Mouse (Mus musculus): ENCODE results near the gene Sco2. TPM values are rescaled to one million over a fixed set of nuclear protein-coding genes. Genes with fewer than 3 reads are reported as not detected.
A peak's percentile ranks its signal among the peaks of the same experiment; 100 is the strongest.

Sco2 gene
- polyA plus RNA-seq, 1 experiment: 43.3 TPM

- no peak overlapping the region for H3K27ac ChIP-seq (ENCODE audit: control insufficient read depth, insufficient read depth, low read length)
- no peaks in the 10 kb centered on the region for H3K36me3 ChIP-seq (ENCODE audit: control insufficient read depth, insufficient read depth, low read length)
- TF ChIP-seq CTCF (IDR thresholded peaks at IDR 0.05; ENCODE audit: borderline replicate concordance, control insufficient read depth, extremely low read depth, insufficient read depth, low read length, poor library complexity) (no peak), POLR2A (IDR thresholded peaks at IDR 0.05; ENCODE audit: control insufficient read depth, extremely low read depth, insufficient read depth, low read length, poor library complexity) (no peak)
- H3K4me1 ChIP-seq (replicated peaks; ENCODE audit: control insufficient read depth, insufficient read depth, low read length): peaks cover 24% of the 10 kb centered on the region
- DNase-seq: peak; percentile 38
- no peaks in the 10 kb centered on the region for H3K27me3 ChIP-seq (ENCODE audit: control insufficient read depth, insufficient read depth, low read length)
- H3K4me3 ChIP-seq (ENCODE audit: control insufficient read depth, insufficient read depth, low read length): peak overlapping the region; percentile 72
- 4% methylated on average over 10 of the region's 10 CpGs for WGBS
Observed at GRCm38 (mm10) chr15:89379429-89379828, 5.8 kb upstream of the Sco2 start.

GRCm38 (mm10) chr15:89378831-89379401, 5.3 kb upstream of the Sco2 start, which contains the start of gene Odf3b:
Gene Odf3b (minus strand): TSS chr15:89379282.
- WGBS: 2% methylated on average over 33 of the region's 33 CpGs
- peak within 1 kb of the TSS; percentile 72 for H3K4me3 ChIP-seq (ENCODE audit: control insufficient read depth, insufficient read depth, low read length)
- DNase-seq: peak; percentile 50
- H3K36me3 ChIP-seq (ENCODE audit: control insufficient read depth, insufficient read depth, low read length): no peaks in the 10 kb centered on the region
- H3K27ac ChIP-seq (ENCODE audit: control insufficient read depth, insufficient read depth, low read length): no peak within 1 kb of the TSS
- TF ChIP-seq CTCF (IDR thresholded peaks at IDR 0.05; ENCODE audit: borderline replicate concordance, control insufficient read depth, extremely low read depth, insufficient read depth, low read length, poor library complexity): no peak
- peak; percentile 37; the same call in 1 of the 2 replicates for TF ChIP-seq POLR2A (IDR thresholded peaks at IDR 0.05; ENCODE audit: control insufficient read depth, extremely low read depth, insufficient read depth, low read length, poor library complexity)
- no peaks in the 10 kb centered on the region for H3K27me3 ChIP-seq (ENCODE audit: control insufficient read depth, insufficient read depth, low read length)
- H3K4me1 ChIP-seq (replicated peaks; ENCODE audit: control insufficient read depth, insufficient read depth, low read length): peaks cover 26% of the 10 kb centered on the region

DNA sequence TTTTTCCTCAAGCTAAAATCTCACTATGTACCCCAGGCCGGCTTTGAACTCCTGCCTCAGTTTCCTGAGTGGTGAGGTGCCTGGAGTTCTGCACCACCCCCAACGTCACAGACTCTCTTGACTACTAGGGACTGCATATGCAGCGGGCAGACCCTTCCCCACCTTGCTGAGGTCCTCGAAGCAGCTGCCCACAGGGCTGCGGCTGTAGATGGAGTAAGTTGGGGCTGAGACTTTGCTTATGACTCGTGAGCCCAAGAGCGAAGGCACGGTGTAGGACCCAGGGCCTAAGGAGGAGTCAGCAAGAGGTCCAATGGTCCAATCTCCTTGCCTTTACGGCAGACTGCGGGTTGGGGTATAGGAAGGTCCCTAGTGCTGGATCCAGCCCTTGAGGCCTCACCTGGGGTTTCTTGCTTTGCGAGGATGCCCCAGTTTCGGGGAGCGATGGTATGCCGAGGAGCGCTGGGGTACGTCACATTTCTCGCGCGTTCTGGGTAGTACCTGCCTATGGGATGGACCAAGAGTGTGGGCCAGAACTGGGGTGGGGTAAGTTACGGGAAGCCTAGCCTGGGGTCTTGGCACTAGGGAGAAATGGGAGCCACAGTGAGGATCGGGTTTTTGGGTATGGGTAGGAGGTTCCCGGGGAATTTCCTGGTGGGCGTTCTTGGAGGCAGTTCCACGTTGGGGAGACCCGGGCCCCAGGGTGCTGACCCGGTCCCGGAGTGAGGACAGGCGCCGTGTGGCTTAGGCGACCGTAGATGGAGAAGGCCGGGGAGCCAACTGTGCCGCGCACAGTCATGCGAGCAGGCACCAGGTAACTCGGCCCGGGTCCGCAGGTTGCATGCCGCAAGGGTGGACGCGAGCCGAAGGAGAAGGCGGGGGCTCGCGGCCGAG, 4.5 kb upstream of the Sco2 start:
- peak overlapping the region; percentile 72 for H3K4me3 ChIP-seq (ENCODE audit: control insufficient read depth, insufficient read depth, low read length)
- H3K27ac ChIP-seq (ENCODE audit: control insufficient read depth, insufficient read depth, low read length): no peak overlapping the region
- 21% methylated on average over 46 of the region's 46 CpGs for WGBS
- TF ChIP-seq CTCF (IDR thresholded peaks at IDR 0.05; ENCODE audit: borderline replicate concordance, control insufficient read depth, extremely low read depth, insufficient read depth, low read length, poor library complexity) (no peak), POLR2A (IDR thresholded peaks at IDR 0.05; ENCODE audit: control insufficient read depth, extremely low read depth, insufficient read depth, low read length, poor library complexity) (no peak; the same call in 1 of the 2 replicates)
- H3K36me3 ChIP-seq (ENCODE audit: control insufficient read depth, insufficient read depth, low read length): no peaks in the 10 kb centered on the region
- peaks cover 28% of the 10 kb centered on the region for H3K4me1 ChIP-seq (replicated peaks; ENCODE audit: control insufficient read depth, insufficient read depth, low read length)
- H3K27me3 ChIP-seq (ENCODE audit: control insufficient read depth, insufficient read depth, low read length): no peaks in the 10 kb centered on the region
- DNase-seq: no peak

DNA sequence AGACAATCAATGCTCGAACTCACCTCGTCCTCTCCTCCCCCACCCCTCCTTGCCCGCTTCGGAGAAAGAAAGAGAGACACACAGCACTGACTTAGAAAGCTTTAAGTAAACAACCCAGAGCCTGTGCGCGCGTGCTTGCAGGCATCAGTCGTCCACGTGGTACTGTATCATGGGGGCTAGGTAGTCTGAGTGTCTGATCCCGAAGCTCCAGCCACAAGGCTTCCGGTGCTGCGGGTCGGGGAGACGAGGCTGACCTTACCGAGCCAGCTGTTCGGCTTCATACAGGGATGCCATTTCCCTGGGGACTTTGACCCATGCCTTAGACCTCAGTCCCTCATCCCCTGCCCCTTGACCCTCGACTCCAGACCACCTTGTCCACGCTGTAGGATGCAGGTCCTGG, 3.7 kb upstream of the Sco2 start:
- no peak overlapping the region for H3K27ac ChIP-seq (ENCODE audit: control insufficient read depth, insufficient read depth, low read length)
- TF ChIP-seq POLR2A (IDR thresholded peaks at IDR 0.05; ENCODE audit: control insufficient read depth, extremely low read depth, insufficient read depth, low read length, poor library complexity): peak; percentile 15; the same call in 1 of the 2 replicates
- no peak for TF ChIP-seq CTCF (IDR thresholded peaks at IDR 0.05; ENCODE audit: borderline replicate concordance, control insufficient read depth, extremely low read depth, insufficient read depth, low read length, poor library complexity)
- H3K36me3 ChIP-seq (ENCODE audit: control insufficient read depth, insufficient read depth, low read length): no peaks in the 10 kb centered on the region
- peaks cover 32% of the 10 kb centered on the region for H3K4me1 ChIP-seq (replicated peaks; ENCODE audit: control insufficient read depth, insufficient read depth, low read length)
- 41% methylated on average over 18 of the region's 18 CpGs for WGBS
- no peak overlapping the region for H3K4me3 ChIP-seq (ENCODE audit: control insufficient read depth, insufficient read depth, low read length)
- DNase-seq: no peak
- no peaks in the 10 kb centered on the region for H3K27me3 ChIP-seq (ENCODE audit: control insufficient read depth, insufficient read depth, low read length)

GRCm38 (mm10) chr15:89376957-89377356, 3.3 kb upstream of the Sco2 start, which contains the start of gene Tymp:
Gene Tymp (minus strand): TSS chr15:89377039.
- Histone ChIP-seq H3K36me3 (ENCODE audit: control insufficient read depth, insufficient read depth, low read length) (peaks cover under 1% of the 10 kb centered on the region; the same call in 1 of the 2 replicates), H3K4me1 (replicated peaks; ENCODE audit: control insufficient read depth, insufficient read depth, low read length) (peaks cover 32% of the 10 kb centered on the region), H3K4me3 (ENCODE audit: control insufficient read depth, insufficient read depth, low read length) (no peak within 1 kb of the TSS), H3K27ac (ENCODE audit: control insufficient read depth, insufficient read depth, low read length) (no peak within 1 kb of the TSS), H3K27me3 (ENCODE audit: control insufficient read depth, insufficient read depth, low read length) (no peaks in the 10 kb centered on the region)
- no peak for DNase-seq
- 91% methylated on average over 16 of the region's 16 CpGs for WGBS
- TF ChIP-seq CTCF (IDR thresholded peaks at IDR 0.05; ENCODE audit: borderline replicate concordance, control insufficient read depth, extremely low read depth, insufficient read depth, low read length, poor library complexity) (no peak), POLR2A (IDR thresholded peaks at IDR 0.05; ENCODE audit: control insufficient read depth, extremely low read depth, insufficient read depth, low read length, poor library complexity) (no peak)

GRCm38 (mm10) chr15:89376040-89376439, 2.4 kb upstream of the Sco2 start:
- 96% methylated on average over 7 of the region's 7 CpGs for WGBS
- no peak for DNase-seq
- no peak overlapping the region for H3K4me3 ChIP-seq (ENCODE audit: control insufficient read depth, insufficient read depth, low read length)

More at GRCm38 (mm10) chr15:89376040-89376439, 2.4 kb upstream of the Sco2 start:
- Histone ChIP-seq H3K4me1 (replicated peaks; ENCODE audit: control insufficient read depth, insufficient read depth, low read length) (peaks cover 32% of the 10 kb centered on the region), H3K36me3 (ENCODE audit: control insufficient read depth, insufficient read depth, low read length) (peaks cover 5% of the 10 kb centered on the region; the same call in 1 of the 2 replicates), H3K27ac (ENCODE audit: control insufficient read depth, insufficient read depth, low read length) (no peak overlapping the region), H3K27me3 (ENCODE audit: control insufficient read depth, insufficient read depth, low read length) (no peaks in the 10 kb centered on the region)
- no peak for TF ChIP-seq POLR2A (IDR thresholded peaks at IDR 0.05; ENCODE audit: control insufficient read depth, extremely low read depth, insufficient read depth, low read length, poor library complexity)
- no peak for TF ChIP-seq CTCF (IDR thresholded peaks at IDR 0.05; ENCODE audit: borderline replicate concordance, control insufficient read depth, extremely low read depth, insufficient read depth, low read length, poor library complexity)

All from thymus, adult 2 months (tissue).